Mouse (Mus musculus): ENCODE results near the gene Hscb. TPM values are rescaled to one million over a fixed set of nuclear protein-coding genes. Genes with fewer than 3 reads are reported as not detected.
A peak's percentile ranks its signal among the peaks of the same experiment; 100 is the strongest.
"Not testable (repeated sequence)": the region's sequence is repeated elsewhere in the genome, so short reads cannot be mapped to it uniquely, and the experiment has no call there.

Hscb gene
- 23.0 and 42.1 TPM in 2 replicates for total RNA-seq (2014; rRNA removed; ENCODE audit: low replicate concordance)
- polyA plus RNA-seq (2015; fragmentation: Nextera tagmentation; extraction: Ambion mirVana), result 23.6 and 26.5 TPM in 2 replicates

GRCm38 (mm10) chr5:110839678-110840365, at the start of gene Hscb, which contains the start of gene Chek2:
Gene Hscb, minus strand, starts transcription at chr5:110839777.
Gene Chek2, plus strand, starts transcription at chr5:110839979.
- DNase-seq (ENCODE audit: low spot score), result peak; percentile 99
- no peaks in the 10 kb centered on the region for H3K9me3 ChIP-seq (replicated peaks; ENCODE audit: control insufficient read depth, low read length)
- H3K9ac ChIP-seq (replicated peaks; ENCODE audit: low read depth, low read length), result peak within 1 kb of the TSS; percentile 76
- H3K27me3 ChIP-seq (ENCODE audit: control insufficient read depth, insufficient read depth, low read length), result no peaks in the 10 kb centered on the region
- under 1% methylated on average over 41 of the region's 41 CpGs for WGBS
- peak; percentile 33 for TF ChIP-seq CTCF (IDR thresholded peaks at IDR 0.05; ENCODE audit: low read depth)
- TF ChIP-seq EP300 (IDR thresholded peaks at IDR 0.05; ENCODE audit: low read depth), result peak; percentile 44; the same call in 1 of the 2 replicates
- peak; percentile 96 for ATAC-seq (ENCODE audit: insufficient read depth, low read depth)
- peak within 1 kb of the TSS; percentile 75 for H3K27ac ChIP-seq (ENCODE audit: low read depth)
- peaks cover 7% of the 10 kb centered on the region; the same call in 1 of the 2 replicates for H3K36me3 ChIP-seq (replicated peaks; ENCODE audit: control insufficient read depth, insufficient read depth, low read length)
- 0 out of 2 replicates have a peak, but pooled peaks cover 6% of the 10 kb centered on the region for H3K4me1 ChIP-seq (ENCODE audit: control insufficient read depth, insufficient read depth)
- peak within 1 kb of the TSS; percentile 86 for H3K4me2 ChIP-seq (ENCODE audit: low read depth, low read length)
- peak within 1 kb of the TSS; percentile 85 for H3K4me3 ChIP-seq (ENCODE audit: low read depth, low read length)

GRCm38 (mm10) chr5:110888596-110888995, 49.0 kb upstream of the Hscb start:
- ATAC-seq (ENCODE audit: insufficient read depth, low read depth), result no peak

GRCm38 (mm10) chr5:110879584-110880374, 40.2 kb upstream of the Hscb start, which contains the start of gene Ttc28:
Gene Ttc28, plus strand, starts transcription at chr5:110879803.
- Histone ChIP-seq H3K27me3 (ENCODE audit: control insufficient read depth, insufficient read depth, low read length) (no peaks in the 10 kb centered on the region), H3K4me3 (ENCODE audit: low read depth, low read length) (peak within 1 kb of the TSS; percentile 85), H3K4me1 (ENCODE audit: control insufficient read depth, insufficient read depth) (0 out of 2 replicates have a peak, but pooled peaks cover 6% of the 10 kb centered on the region), H3K9ac (replicated peaks; ENCODE audit: low read depth, low read length) (peak within 1 kb of the TSS; percentile 88), H3K36me3 (replicated peaks; ENCODE audit: control insufficient read depth, insufficient read depth, low read length) (no peaks in the 10 kb centered on the region), H3K4me2 (ENCODE audit: low read depth, low read length) (peak within 1 kb of the TSS; percentile 94), H3K9me3 (replicated peaks; ENCODE audit: control insufficient read depth, low read length) (no peaks in the 10 kb centered on the region), H3K27ac (ENCODE audit: low read depth) (peak within 1 kb of the TSS; percentile 65)
- ATAC-seq (ENCODE audit: insufficient read depth, low read depth) (peak; percentile 94), DNase-seq (ENCODE audit: low spot score) (peak; percentile 77)
- under 1% methylated on average over 81 of the region's 101 CpGs for WGBS
- TF ChIP-seq CTCF (IDR thresholded peaks at IDR 0.05; ENCODE audit: low read depth) (no peak), EP300 (IDR thresholded peaks at IDR 0.05; ENCODE audit: low read depth) (no peak)

More at GRCm38 (mm10) chr5:110888596-110888995, 49.0 kb upstream of the Hscb start:
- Histone ChIP-seq H3K9ac (replicated peaks; ENCODE audit: low read depth, low read length) (no peak overlapping the region), H3K4me1 (ENCODE audit: control insufficient read depth, insufficient read depth) (no peaks in the 10 kb centered on the region), H3K36me3 (replicated peaks; ENCODE audit: control insufficient read depth, insufficient read depth, low read length) (peaks cover 15% of the 10 kb centered on the region), H3K4me2 (ENCODE audit: low read depth, low read length) (no peak overlapping the region), H3K27ac (ENCODE audit: low read depth) (no peak overlapping the region), H3K27me3 (ENCODE audit: control insufficient read depth, insufficient read depth, low read length) (no peaks in the 10 kb centered on the region), H3K4me3 (ENCODE audit: low read depth, low read length) (no peak overlapping the region), H3K9me3 (replicated peaks; ENCODE audit: control insufficient read depth, low read length) (no peaks in the 10 kb centered on the region)
- no peak for DNase-seq (ENCODE audit: low spot score)
- TF ChIP-seq EP300 (IDR thresholded peaks at IDR 0.05; ENCODE audit: low read depth) (no peak), CTCF (IDR thresholded peaks at IDR 0.05; ENCODE audit: low read depth) (no peak)
- WGBS, result 79% methylated on average over 4 of the region's 4 CpGs

GRCm38 (mm10) chr5:110879042-110879441, 39.5 kb upstream of the Hscb start:
- peak overlapping the region; percentile 65 for H3K27ac ChIP-seq (ENCODE audit: low read depth)
- H3K4me2 ChIP-seq (ENCODE audit: low read depth, low read length), result peak overlapping the region; percentile 94
- WGBS, result 64% methylated on average over 7 of the region's 7 CpGs

GRCm38 (mm10) chr5:110878526-110878925, 38.9 kb upstream of the Hscb start:
- H3K9ac ChIP-seq (replicated peaks; ENCODE audit: low read depth, low read length); H3K27ac ChIP-seq (ENCODE audit: low read depth); H3K4me2 ChIP-seq (ENCODE audit: low read depth, low read length); H3K4me1 ChIP-seq (ENCODE audit: control insufficient read depth, insufficient read depth); H3K27me3 ChIP-seq (ENCODE audit: control insufficient read depth, insufficient read depth, low read length); H3K36me3 ChIP-seq (replicated peaks; ENCODE audit: control insufficient read depth, insufficient read depth, low read length); ATAC-seq (ENCODE audit: insufficient read depth, low read depth); DNase-seq (ENCODE audit: low spot score); H3K9me3 ChIP-seq (replicated peaks; ENCODE audit: control insufficient read depth, low read length); H3K4me3 ChIP-seq (ENCODE audit: low read depth, low read length): not testable (repeated sequence)
- WGBS, result 97% methylated on average over 1 of the region's 1 CpGs

More at GRCm38 (mm10) chr5:110879042-110879441, 39.5 kb upstream of the Hscb start:
- Histone ChIP-seq H3K27me3 (ENCODE audit: control insufficient read depth, insufficient read depth, low read length) (no peaks in the 10 kb centered on the region), H3K4me3 (ENCODE audit: low read depth, low read length) (peak overlapping the region; percentile 85), H3K9me3 (replicated peaks; ENCODE audit: control insufficient read depth, low read length) (no peaks in the 10 kb centered on the region), H3K4me1 (ENCODE audit: control insufficient read depth, insufficient read depth) (0 out of 2 replicates have a peak, but pooled peaks cover 6% of the 10 kb centered on the region), H3K9ac (replicated peaks; ENCODE audit: low read depth, low read length) (peak overlapping the region; percentile 88), H3K36me3 (replicated peaks; ENCODE audit: control insufficient read depth, insufficient read depth, low read length) (no peaks in the 10 kb centered on the region)
- ATAC-seq (ENCODE audit: insufficient read depth, low read depth) (no peak), DNase-seq (ENCODE audit: low spot score) (no peak)
- TF ChIP-seq CTCF (IDR thresholded peaks at IDR 0.05; ENCODE audit: low read depth), result no peak
- TF ChIP-seq EP300 (IDR thresholded peaks at IDR 0.05; ENCODE audit: low read depth), result no peak
